Mouse (Mus musculus): Measurements from ENCODE around the gene Ltbp2.
A peak's percentile ranks its signal among the peaks of the same experiment; 100 is the strongest.

Ltbp2 gene

DNA sequence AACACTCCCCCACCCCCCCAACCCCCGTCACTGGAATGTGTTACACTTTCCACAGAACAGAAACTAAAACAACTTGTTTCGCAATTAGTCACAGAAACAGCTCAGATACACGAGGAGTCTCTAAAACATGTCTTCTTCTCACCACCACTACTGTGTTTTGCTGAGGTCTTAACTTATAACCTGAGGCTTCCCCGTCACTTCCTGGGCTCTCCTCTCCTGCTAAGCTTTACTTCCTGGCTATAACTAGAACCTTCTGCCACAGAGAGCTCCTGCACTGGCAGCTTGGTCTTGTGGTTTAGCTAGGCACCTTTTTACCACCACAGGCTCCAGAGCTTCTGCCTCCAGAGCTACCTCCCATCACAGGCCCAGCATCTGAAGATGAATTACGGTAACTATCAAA lies 113.8 kb downstream of the Ltbp2 start:
- DNase-seq (ENCODE audit: low spot score in 2 of 2): no peak

DNA sequence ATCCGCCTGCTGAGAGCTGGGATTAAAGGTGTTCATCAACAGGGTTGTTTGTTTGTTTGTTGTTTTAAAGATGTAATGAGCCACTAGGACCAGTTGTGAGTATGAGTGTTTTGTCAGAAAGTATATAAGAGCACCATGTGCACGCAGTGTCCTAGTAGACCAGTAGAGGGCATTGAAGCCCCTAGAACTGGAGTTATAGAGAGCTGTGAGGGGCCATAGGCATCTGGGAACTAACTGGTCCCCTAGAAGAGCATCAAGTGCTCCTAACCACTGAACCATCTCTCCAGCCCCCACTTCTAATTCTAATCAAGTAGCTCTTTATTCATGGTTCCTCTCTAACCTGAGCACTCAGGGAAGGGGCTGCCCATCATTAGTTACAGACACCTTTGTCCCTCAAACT lies 117.3 kb downstream of the Ltbp2 start:
- DNase-seq (ENCODE audit: low spot score in 2 of 2): no peak

DNA sequence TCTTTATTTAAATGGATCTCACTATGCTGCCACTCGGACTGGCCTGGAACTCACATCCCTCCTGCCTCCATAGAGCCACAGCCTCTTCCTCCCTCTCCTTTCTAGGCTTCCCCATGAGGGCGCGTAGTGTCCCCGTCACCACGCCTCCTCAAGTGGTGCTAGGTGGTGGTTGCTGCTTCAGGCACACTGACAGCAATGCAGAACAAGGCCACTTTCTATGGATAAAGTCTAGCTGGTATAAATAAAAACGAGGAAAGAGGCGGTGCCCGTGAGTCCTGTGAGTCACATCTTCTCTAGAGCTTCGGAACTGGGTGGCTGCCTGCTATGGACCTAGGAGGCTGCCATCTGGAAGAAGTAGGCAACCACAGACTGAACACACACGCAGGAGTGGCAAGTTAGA lies 120.3 kb downstream of the Ltbp2 start:
- DNase-seq (ENCODE audit: low spot score in 2 of 2): no peak

DNA sequence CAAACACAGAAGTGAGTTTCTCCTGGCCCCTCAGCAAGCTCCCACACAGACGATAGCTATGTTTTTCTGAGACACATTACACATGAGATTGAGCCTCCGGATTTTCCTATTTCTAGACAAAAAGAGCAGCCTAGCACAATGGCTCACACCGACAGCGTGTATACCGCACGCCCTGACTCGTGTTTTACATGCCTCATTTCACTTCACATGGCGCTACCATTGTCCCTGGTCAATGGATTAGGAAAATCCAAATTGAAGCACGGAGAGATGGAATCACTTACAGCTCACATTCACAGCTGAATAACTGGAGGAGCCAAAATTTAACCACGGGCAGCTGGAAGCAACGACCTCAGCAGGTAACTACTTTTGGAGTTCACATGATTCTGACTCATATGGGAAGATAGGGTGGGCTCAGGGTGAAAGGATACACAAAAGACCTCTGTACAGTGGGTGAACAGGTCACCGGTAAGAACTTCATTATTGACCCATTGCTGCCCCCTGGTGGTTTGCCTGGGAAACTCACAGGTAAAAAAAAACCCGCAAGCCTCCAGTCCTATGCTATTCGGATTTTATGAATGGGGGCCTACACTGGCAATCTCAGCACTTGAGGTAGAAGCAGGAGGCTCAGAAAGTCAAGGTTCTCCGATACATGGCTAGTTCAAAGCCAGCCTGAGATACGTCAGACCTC lies 121.2 kb downstream of the Ltbp2 start:
- peak; percentile 71 to 93 for DNase-seq (ENCODE audit: low spot score in 2 of 2)

DNA sequence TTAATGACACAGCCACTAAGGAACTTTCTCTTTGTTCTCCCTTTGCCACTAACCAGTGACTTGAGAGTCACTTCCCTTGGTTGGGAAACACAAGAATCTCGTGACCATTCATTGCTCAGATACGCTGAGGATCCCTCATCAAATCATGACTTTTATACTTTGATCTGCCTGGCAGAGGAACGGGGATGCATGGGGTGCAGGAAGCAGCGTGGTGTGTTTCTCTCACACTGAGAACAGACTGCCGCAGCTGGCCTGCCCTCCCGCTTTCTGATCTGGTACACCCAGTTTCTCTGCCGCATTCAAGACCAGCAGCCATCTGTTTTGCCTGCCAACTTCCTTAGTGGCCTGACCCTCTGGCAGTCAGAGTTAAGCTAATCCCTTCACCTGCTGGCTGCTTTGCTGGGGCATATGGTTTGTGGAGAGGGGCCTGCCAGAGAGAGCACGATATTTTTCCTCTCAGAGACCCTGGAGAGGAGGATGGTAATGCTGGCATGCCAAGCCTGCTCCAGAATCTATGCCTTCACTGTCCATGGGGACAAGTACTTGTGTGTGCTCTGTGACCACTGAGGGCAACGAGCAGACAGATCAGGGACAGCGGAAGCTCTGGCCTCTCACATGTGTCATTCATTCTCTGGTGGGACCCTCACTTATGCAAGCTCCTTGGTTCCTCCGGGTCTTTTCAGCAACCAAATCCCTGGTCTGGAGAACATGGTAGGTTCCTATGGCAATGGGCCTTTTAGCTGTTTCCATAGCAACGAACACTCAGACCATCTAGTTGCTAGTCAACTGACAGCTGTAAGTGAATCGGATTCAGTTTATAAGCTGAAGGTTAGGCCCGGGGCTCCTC lies 124.0 kb downstream of the Ltbp2 start:
- no peak for DNase-seq (ENCODE audit: low spot score in 2 of 2)

DNA sequence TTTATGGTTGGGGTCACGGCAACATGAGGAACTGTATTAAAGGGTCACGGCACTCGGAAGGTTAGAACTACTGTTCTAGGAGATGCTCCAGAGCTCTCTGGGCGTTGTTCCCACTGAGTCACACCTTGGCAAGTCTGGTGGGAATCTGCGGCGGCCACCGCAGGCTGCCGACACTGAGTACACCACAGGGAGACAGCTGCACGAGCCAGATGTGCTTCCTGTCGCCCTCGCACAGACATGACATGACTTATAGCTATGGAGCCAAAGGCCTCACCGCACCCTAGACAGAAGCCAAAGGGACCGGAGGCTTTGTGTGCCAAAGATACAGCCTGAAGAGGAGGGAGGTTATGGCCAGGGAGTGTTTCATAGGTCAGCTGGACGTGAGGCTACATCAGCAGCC lies 125.7 kb downstream of the Ltbp2 start:
- no peak for DNase-seq (ENCODE audit: low spot score in 2 of 2)

DNA sequence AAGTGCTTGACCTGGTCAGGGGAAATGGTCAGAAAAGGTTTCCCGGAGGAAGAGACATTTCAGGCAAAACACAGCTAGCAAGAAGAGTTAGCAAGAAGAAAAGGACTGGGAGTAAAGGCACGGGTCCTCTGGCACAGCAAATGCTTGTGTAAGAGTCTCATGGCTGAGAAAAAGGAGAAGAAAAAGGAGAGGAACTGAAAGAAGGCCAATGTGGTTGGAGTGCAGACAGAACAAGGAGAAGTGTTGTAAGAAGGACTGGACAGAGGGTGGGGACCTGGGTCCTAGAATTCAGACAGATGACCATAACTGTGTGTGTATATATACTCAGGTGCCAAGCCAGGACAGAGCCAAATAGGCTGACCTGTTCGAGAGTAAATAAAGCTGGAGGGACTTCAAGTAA lies 128.2 kb downstream of the Ltbp2 start:
- no peak for DNase-seq (ENCODE audit: low spot score in 2 of 2)

DNA sequence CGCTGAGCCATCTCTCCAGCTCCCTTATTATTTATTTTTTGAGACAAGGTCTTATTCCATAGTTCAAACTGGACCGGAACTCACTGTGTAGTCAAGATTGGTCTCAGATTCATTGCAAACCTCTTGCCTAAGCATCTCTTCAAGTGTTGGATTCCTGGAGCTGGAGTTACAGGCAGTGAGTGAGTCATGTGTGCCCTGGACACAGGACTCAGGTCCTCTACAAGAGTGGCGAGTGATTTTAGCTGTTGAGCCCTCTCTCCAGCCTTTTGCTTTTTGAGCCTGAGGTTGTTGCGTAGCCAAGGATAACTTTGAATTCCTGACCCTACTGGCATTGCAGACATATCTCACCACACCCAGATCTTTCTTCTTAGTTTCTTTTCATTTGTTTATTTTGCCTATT lies 130.6 kb downstream of the Ltbp2 start:
- DNase-seq (ENCODE audit: low spot score in 2 of 2): no peak

DNA sequence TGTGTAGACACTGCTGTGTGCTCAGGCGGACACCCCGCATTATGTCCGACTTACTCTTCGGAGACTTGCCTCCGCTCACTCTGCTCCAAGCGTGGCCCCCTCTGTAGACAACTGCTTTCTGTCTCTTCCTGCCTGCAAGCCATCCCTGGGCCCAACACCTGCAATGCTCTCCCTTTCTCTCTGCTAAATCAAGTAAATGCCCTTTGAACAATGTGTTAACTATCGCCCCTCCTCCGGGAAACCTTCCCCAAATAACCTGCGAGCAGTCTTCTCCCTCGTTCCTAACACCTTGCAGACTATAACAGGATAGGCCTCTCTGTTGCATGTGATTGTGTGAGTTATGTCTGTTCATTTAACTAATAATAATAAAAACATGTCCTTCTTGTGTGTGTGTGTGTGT lies 132.8 kb downstream of the Ltbp2 start:
- no peak for DNase-seq (ENCODE audit: low spot score in 2 of 2)

DNA sequence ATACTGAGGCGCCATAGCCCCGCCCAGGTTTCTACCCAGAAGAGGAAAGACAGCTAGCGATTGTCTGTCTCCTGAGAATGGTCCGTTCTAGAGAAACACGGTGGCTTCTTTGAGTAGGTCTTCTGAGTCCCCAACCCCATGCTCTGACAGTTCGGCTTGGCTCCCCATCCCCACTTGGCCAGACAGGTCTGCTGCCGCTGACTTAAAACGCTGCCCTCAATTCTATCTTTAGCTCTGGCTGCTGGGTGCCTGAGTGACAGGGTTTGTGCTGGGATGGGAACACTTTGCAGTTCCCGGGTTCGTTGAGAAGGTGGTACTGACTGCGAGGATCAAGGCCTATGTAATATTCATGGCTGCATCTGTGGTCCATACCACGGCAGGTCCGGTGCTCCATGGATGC lies 143.0 kb downstream of the Ltbp2 start:
- no peak for DNase-seq (ENCODE audit: low spot score in 2 of 2)

Data from spleen, postnatal 4 days (tissue).